Mouse (Mus musculus) lung, embryonic 16.5 days (tissue): ENCODE results near the gene Rad51b. TPM values are rescaled to one million over a fixed set of nuclear protein-coding genes. Genes with fewer than 3 reads are reported as not detected.

Experiments used
- ATAC-seq: fragments of 200-750 bp; cut with Nextera tagmentation; 2 replicates; pipeline ENCODE4 v1.8.0; 2017; ENCODE audit warnings: low read depth, mild to moderate bottlenecking, moderate library complexity
- H3K27ac ChIP-seq: fragments of 300-500 bp; sonication (generic); 2 replicates; pipeline ENCODE4 v1.5.1; 2014; ENCODE audit warnings: mild to moderate bottlenecking, control low read depth, low read length
- H3K27me3 ChIP-seq: fragments of 300-500 bp; sonication (generic); 2 replicates; pipeline ENCODE4 v1.6.1; 2014; ENCODE audit warnings: low read depth, low read length, mixed read lengths; ENCODE audit not compliant: control insufficient read depth, insufficient read depth
- H3K36me3 ChIP-seq: fragments of 300-500 bp; sonication (generic); 2 replicates; pipeline ENCODE4 v1.6.1; 2014; ENCODE audit warnings: low read length; ENCODE audit not compliant: control insufficient read depth, insufficient read depth
- H3K4me1 ChIP-seq: fragments of 300-500 bp; sonication (generic); replicated peaks from 2 replicates; pipeline ENCODE4 v1.6.1; 2014; ENCODE audit warnings: low read length, mixed read lengths; ENCODE audit not compliant: control insufficient read depth, insufficient read depth
- H3K4me2 ChIP-seq: fragments of 300-500 bp; sonication (generic); 2 replicates; pipeline ENCODE4 v1.6.1; 2014; ENCODE audit warnings: low read depth, low read length, control low read depth
- H3K4me3 ChIP-seq: fragments of 300-500 bp; sonication (generic); 2 replicates; pipeline ENCODE4 v1.5.1; 2014; ENCODE audit warnings: mild to moderate bottlenecking, low read length, control low read depth
- H3K9ac ChIP-seq: fragments of 300-500 bp; sonication (generic); 2 replicates; pipeline ENCODE4 v1.6.1; 2014; ENCODE audit warnings: low read length, control low read depth
- H3K9me3 ChIP-seq: fragments of 300-500 bp; sonication (generic); 2 replicates; pipeline ENCODE4 v1.6.1; 2016; ENCODE audit warnings: low read length; ENCODE audit not compliant: control insufficient read depth
- WGBS: fragments of 180-500 bp; shearing (Covaris S2); extraction: QIAGEN DNeasy Blood & Tissue Kit; methylation state at CpG from one replicate; pipeline ENCODE4 v1.1.7; 2014; 5-methylcytosine and 5-hydroxymethylcytosine counted together
- polyA plus RNA-seq: library from polyadenylated mRNA; unstranded; fragments of >200 nt; fragmentation: Nextera tagmentation; extraction: Ambion mirVana; gene quantifications from 2 replicates; pipeline ENCODE4 v1.2.1, GENCODE M21; 2015

The Rad51b gene
- polyA plus RNA-seq, 1 experiment from 2014 or later: 7.6 TPM

- Histone ChIP-seq H3K9me3 (no peaks in the 10 kb centered on the region; the same call in 1 of the 2 replicates), H3K4me2 (no peak overlapping the region), H3K9ac (no peak overlapping the region), H3K4me3 (no peak overlapping the region), H3K27me3 (no peaks in the 10 kb centered on the region), H3K27ac (no peak overlapping the region; the same call in 1 of the 2 replicates), H3K4me1 (peaks cover 11% of the 10 kb centered on the region; the same call in 1 of the 2 replicates), H3K36me3 (no peaks in the 10 kb centered on the region)
- no peak for ATAC-seq
- WGBS: 71% methylated on average over 7 of the region's 7 CpGs
These were observed 487.1 kb downstream of the Rad51b start for GRCm38 (mm10) chr12:79784159-79784558.

- ATAC-seq: no peak
- no peak overlapping the region for H3K4me3 ChIP-seq
- no peaks in the 10 kb centered on the region for H3K36me3 ChIP-seq
- H3K27ac ChIP-seq: peak overlapping the region; percentile 54
- H3K4me2 ChIP-seq: no peak overlapping the region
- H3K9me3 ChIP-seq: no peaks in the 10 kb centered on the region; the same call in 1 of the 2 replicates
- no peak overlapping the region for H3K9ac ChIP-seq
- WGBS: 94% methylated on average over 3 of the region's 3 CpGs
- H3K27me3 ChIP-seq: no peaks in the 10 kb centered on the region
- H3K4me1 ChIP-seq: peaks cover 11% of the 10 kb centered on the region; the same call in 1 of the 2 replicates
These were observed 488.6 kb downstream of the Rad51b start for GRCm38 (mm10) chr12:79785691-79786090.

DNA sequence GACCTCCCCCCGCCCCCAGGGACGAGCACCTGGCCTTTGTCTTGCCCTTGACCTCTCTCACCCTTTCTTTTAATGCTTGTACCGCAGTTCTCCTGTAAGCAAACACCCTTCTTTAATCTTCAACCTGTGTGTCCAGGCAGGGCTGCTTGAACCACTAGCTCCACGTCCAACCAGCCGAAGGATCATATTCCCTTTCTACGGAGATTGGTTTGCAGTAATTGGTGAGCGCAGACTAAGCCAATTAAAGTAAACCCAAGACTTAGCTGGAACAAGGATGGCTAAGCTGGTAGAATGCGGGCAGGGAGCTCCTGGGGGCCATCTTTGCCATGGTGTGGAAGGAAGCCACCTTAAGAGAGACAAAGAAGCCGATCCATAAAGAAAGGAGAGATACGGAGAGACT, 490.5 kb downstream of the Rad51b start:
- ATAC-seq: no peak
- Histone ChIP-seq H3K4me1 (peaks cover 11% of the 10 kb centered on the region; the same call in 1 of the 2 replicates), H3K27ac (peak overlapping the region; percentile 89), H3K9ac (no peak overlapping the region), H3K4me3 (no peak overlapping the region), H3K4me2 (no peak overlapping the region), H3K36me3 (no peaks in the 10 kb centered on the region), H3K27me3 (no peaks in the 10 kb centered on the region), H3K9me3 (no peaks in the 10 kb centered on the region; the same call in 1 of the 2 replicates)
- 76% methylated on average over 10 of the region's 10 CpGs for WGBS

DNA sequence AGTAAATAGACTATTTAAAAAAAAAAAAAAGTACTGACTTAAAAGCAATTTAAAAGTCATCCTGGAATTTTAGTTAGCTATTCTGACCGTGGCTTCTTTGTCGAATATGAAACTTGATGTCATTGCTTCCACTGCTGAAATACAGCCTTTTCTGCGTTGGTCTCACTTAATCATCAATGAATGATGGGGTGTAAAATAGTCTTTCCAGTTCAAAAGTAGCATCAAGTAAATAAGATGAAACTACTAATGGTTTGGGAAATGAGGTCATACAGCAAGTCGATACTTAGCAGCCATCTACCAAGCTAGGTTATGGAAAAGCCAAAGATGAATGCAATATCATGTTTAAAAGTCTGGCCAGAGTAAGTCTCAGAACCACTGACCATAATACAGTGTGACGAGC, 491.3 kb downstream of the Rad51b start:
- ATAC-seq: peak; percentile 68
- Histone ChIP-seq H3K4me2 (no peak overlapping the region), H3K36me3 (no peaks in the 10 kb centered on the region), H3K9me3 (no peaks in the 10 kb centered on the region), H3K4me1 (peaks cover 11% of the 10 kb centered on the region; the same call in 1 of the 2 replicates), H3K27me3 (no peaks in the 10 kb centered on the region), H3K4me3 (no peak overlapping the region), H3K27ac (peak overlapping the region; percentile 89), H3K9ac (no peak overlapping the region)
- 55% methylated on average over 5 of the region's 5 CpGs for WGBS

DNA sequence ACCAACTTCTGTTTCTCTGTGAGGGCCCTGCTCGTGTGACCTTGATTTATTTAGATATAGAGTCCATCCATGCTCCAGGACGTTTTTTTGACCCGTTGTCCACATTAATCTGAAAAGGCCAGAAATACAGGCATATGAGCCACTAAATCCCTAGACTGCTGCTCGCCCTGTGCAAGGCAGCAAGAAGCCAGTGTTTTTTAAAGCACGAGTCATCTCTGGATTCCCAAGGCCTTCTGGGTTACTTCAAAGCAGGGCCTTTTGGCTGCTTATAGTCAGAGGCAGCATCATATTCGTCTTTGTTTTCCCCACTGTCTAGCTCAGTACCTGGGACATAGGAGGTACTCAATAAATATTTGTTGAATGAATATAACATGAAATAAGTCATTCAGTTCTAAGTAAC, 492.4 kb downstream of the Rad51b start:
- peak overlapping the region; percentile 53; the same call in 1 of the 2 replicates for H3K27ac ChIP-seq
- no peaks in the 10 kb centered on the region for H3K36me3 ChIP-seq
- H3K4me3 ChIP-seq: no peak overlapping the region
- H3K9me3 ChIP-seq: no peaks in the 10 kb centered on the region
- H3K9ac ChIP-seq: no peak overlapping the region
- H3K4me2 ChIP-seq: no peak overlapping the region
- H3K4me1 ChIP-seq: peaks cover 11% of the 10 kb centered on the region; the same call in 1 of the 2 replicates
- ATAC-seq: no peak
- H3K27me3 ChIP-seq: no peaks in the 10 kb centered on the region
- WGBS: 69% methylated on average over 6 of the region's 6 CpGs

DNA sequence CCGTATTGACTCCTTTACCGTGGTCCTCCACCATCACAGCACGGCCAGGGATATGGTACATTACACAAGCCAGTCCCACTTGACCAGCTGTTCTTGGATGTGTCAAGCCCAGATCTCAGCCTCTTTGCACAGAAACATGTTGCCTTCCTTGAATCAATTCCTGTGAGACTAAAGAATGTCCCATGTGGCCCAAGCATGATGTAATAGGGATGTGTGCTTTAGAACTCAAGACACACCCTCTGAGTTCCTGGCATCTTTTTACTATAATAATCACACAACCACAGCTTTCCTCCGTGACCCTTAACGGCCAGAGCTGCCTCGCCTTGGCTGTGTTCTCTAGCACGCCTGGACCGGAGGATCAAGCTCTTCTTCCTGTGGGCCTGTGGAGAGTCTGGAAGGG, 496.3 kb downstream of the Rad51b start:
- H3K9ac ChIP-seq: no peak overlapping the region
- H3K27me3 ChIP-seq: no peaks in the 10 kb centered on the region
- no peak for ATAC-seq
- H3K27ac ChIP-seq: no peak overlapping the region
- peaks cover 7% of the 10 kb centered on the region; the same call in 1 of the 2 replicates for H3K4me1 ChIP-seq
- no peaks in the 10 kb centered on the region for H3K36me3 ChIP-seq
- H3K9me3 ChIP-seq: no peaks in the 10 kb centered on the region
- no peak overlapping the region for H3K4me3 ChIP-seq
- 56% methylated on average over 8 of the region's 8 CpGs for WGBS
- no peak overlapping the region for H3K4me2 ChIP-seq

DNA sequence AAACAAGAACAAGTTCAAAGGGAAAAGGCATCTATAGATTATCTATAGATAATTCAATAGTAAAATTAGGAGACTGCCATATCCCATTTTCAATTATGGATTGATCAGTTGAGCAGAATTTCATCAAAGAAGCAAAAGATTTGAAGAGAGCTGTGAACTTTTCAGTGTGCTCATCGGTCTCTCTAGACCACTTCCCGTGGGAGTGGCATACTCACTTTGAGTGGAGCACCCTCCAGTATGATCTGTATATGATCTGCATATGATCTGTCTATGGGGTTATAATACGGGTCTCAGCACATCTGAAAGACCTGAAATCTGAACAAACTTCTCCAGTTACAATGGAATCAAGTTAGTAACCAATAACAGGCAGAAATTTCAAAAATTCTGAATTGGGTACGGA, 497.7 kb downstream of the Rad51b start:
- Histone ChIP-seq H3K4me2 (no peak overlapping the region), H3K4me1 (peaks cover 4% of the 10 kb centered on the region; the same call in 1 of the 2 replicates), H3K9me3 (no peaks in the 10 kb centered on the region), H3K9ac (no peak overlapping the region), H3K27me3 (no peaks in the 10 kb centered on the region), H3K36me3 (no peaks in the 10 kb centered on the region), H3K27ac (no peak overlapping the region), H3K4me3 (no peak overlapping the region)
- ATAC-seq: no peak
- 88% methylated on average over 4 of the region's 4 CpGs for WGBS

GRCm38 (mm10) chr12:79796260-79796659, 499.2 kb downstream of the Rad51b start:
- 57% methylated on average over 6 of the region's 6 CpGs for WGBS
- peak; percentile 65 for ATAC-seq

DNA sequence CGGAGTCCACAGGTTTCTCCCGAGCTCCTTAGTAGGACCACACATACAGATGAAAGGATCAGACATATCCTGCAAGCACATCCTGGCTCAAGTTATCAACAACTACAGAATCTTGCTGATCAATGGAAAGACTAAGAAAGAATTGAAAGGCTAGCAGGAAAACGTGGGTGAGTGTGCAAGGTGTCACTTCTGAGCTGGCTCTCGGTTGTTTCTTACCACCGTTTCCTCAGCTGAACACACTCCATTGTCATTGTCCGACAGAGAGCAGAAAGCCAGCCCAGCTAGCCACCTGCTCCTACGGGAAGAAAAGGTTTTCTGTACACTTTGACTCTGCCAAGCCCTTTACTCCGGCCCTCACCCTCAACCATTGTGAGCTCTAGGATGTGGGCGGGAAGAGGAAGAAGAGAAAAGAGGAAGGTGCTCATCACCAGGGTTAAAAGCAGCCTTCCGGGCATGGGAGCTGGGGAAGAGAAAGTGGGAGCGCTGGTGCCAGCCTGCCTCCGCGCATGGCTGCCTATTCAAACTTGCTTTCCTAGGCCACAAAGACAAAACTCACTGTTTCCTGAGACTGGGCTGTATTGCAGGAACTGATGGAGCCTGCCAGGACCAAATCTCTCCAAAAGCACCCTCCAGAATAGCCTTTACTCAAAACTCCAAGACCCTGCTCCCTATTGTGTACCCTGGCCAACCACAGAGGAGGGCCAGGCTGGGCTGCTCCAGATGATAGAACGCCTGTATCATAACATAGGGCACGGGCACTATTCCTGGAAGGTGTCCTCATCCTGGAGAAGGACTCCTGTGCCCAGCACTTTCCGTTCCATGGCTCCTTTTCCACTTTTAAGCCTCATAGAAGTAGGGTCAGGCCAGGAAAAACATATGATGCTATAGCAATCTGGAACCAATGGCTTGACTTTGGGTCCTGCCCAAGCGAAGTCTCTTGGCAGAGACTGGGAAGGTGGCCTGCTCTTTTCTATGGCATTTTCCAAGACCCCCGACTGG, 500.0 kb downstream of the Rad51b start:
- peaks cover 4% of the 10 kb centered on the region; the same call in 1 of the 2 replicates for H3K4me1 ChIP-seq
- ATAC-seq: peak; percentile 56; the same call in 1 of the 2 replicates
- 73% methylated on average over 18 of the region's 18 CpGs for WGBS
- H3K36me3 ChIP-seq: no peaks in the 10 kb centered on the region
- no peaks in the 10 kb centered on the region for H3K9me3 ChIP-seq
- peak overlapping the region; percentile 66 for H3K27ac ChIP-seq
- H3K4me3 ChIP-seq: no peak overlapping the region
- H3K27me3 ChIP-seq: no peaks in the 10 kb centered on the region
- H3K4me2 ChIP-seq: no peak overlapping the region
- no peak overlapping the region for H3K9ac ChIP-seq

More at GRCm38 (mm10) chr12:79796260-79796659, 499.2 kb downstream of the Rad51b start:
- no peaks in the 10 kb centered on the region for H3K9me3 ChIP-seq
- H3K36me3 ChIP-seq: no peaks in the 10 kb centered on the region
- no peak overlapping the region for H3K9ac ChIP-seq
- H3K4me3 ChIP-seq: no peak overlapping the region
- H3K4me2 ChIP-seq: no peak overlapping the region
- peaks cover 4% of the 10 kb centered on the region; the same call in 1 of the 2 replicates for H3K4me1 ChIP-seq
- no peaks in the 10 kb centered on the region for H3K27me3 ChIP-seq
- peak overlapping the region; percentile 66 for H3K27ac ChIP-seq
